Mouse (Mus musculus): Measurements from ENCODE around the gene Trpc3. TPM values are rescaled to one million over a fixed set of nuclear protein-coding genes. Genes with fewer than 3 reads are reported as not detected.
A peak's percentile ranks its signal among the peaks of the same experiment; 100 is the strongest.
"Not testable (repeated sequence)": the region's sequence is repeated elsewhere in the genome, so short reads cannot be mapped to it uniquely, and the experiment has no call there.

Trpc3 gene
- polyA plus RNA-seq, 1 experiment from 2014 or later: 2.1 TPM

GRCm38 (mm10) chr3:36605894-36606783 is 83.8 kb downstream of the Trpc3 start:
- no peak for DNase-seq (ENCODE audit: low read depth, low spot score)
- no peak for ATAC-seq
- in situ Hi-C loops (cut with MboI; ENCODE audit: low pct_unique_long_range_greater_than_20kb): no loop called here
- ChIA-PET POLR2A (interaction anchor here (0.9 kb wide), 1 partner anchor 215 kb away, joined by 3 read pairs; no protein-coding TSS in a partner anchor), CTCF (interaction anchor here (1.1 to 1.2 kb wide), 2 partner anchors 12 to 35 kb away, joined by 3 to 5 read pairs; no protein-coding TSS in a partner anchor)
- TF ChIP-seq CTCF (IDR thresholded peaks at IDR 0.05): no peak
- no peaks in the 10 kb centered on the region for H3K27me3 ChIP-seq

GRCm38 (mm10) chr3:36599773-36600172 is 90.2 kb downstream of the Trpc3 start:
- in situ Hi-C loops (cut with MboI; ENCODE audit: low pct_unique_long_range_greater_than_20kb); H3K27me3 ChIP-seq; CTCF ChIA-PET; DNase-seq (ENCODE audit: low read depth, low spot score); POLR2A ChIA-PET; ATAC-seq: not testable (repeated sequence)
- TF ChIP-seq CTCF (IDR thresholded peaks at IDR 0.05): peak; percentile 35

GRCm38 (mm10) chr3:36598811-36599210 is 91.2 kb downstream of the Trpc3 start:
- ATAC-seq (no peak), DNase-seq (ENCODE audit: low read depth, low spot score) (no peak)
- no peak for TF ChIP-seq CTCF (IDR thresholded peaks at IDR 0.05)
- POLR2A ChIA-PET: interaction anchor here (0.6 kb wide), 1 partner anchor 10 kb away, joined by 3 read pairs; no protein-coding TSS in a partner anchor
- no peaks in the 10 kb centered on the region for H3K27me3 ChIP-seq
- in situ Hi-C loops (cut with MboI; ENCODE audit: low pct_unique_long_range_greater_than_20kb): no loop called here
- CTCF ChIA-PET: no interaction called here

GRCm38 (mm10) chr3:36571827-36572378 is 118.1 kb downstream of the Trpc3 start, which contains the start of gene Ccna2:
Gene Ccna2 (minus strand): TSS chr3:36572150.
- in situ Hi-C loops (cut with MboI; ENCODE audit: low pct_unique_long_range_greater_than_20kb): no loop called here
- POLR2A ChIA-PET: interaction anchor here (1.2 kb wide), 1 partner anchor 14 kb away, joined by 3 read pairs; no protein-coding TSS in a partner anchor
- peak; percentile 98 for DNase-seq (ENCODE audit: low read depth, low spot score)
- CTCF ChIA-PET: interaction anchor here (0.9 to 2.0 kb wide), 14 partner anchors 9 to 883 kb away, joined by 3 to 8 read pairs (median 3); no protein-coding TSS in a partner anchor
- ATAC-seq: peak; percentile 100
- H3K27me3 ChIP-seq: peaks cover 3% of the 10 kb centered on the region
- peak; percentile 96 for TF ChIP-seq CTCF (IDR thresholded peaks at IDR 0.05)

GRCm38 (mm10) chr3:36571361-36571826 is 118.6 kb downstream of the Trpc3 start:
- peak; percentile 7 for ATAC-seq
- TF ChIP-seq CTCF (IDR thresholded peaks at IDR 0.05): no peak
- CTCF ChIA-PET: interaction anchor here (1.0 to 2.0 kb wide), 10 partner anchors 9 to 883 kb away, joined by 3 to 8 read pairs (median 4); no protein-coding TSS in a partner anchor
- H3K27me3 ChIP-seq: peaks cover 3% of the 10 kb centered on the region
- POLR2A ChIA-PET: interaction anchor here (1.2 kb wide), 1 partner anchor 13 kb away, joined by 3 read pairs; no protein-coding TSS in a partner anchor
- no peak for DNase-seq (ENCODE audit: low read depth, low spot score)
- in situ Hi-C loops (cut with MboI; ENCODE audit: low pct_unique_long_range_greater_than_20kb): no loop called here

Other genes with a start within 250 kb of the Trpc3 start
- 987 TPM for gene Anxa5, start 214.3 kb downstream of the Trpc3 start, polyA plus RNA-seq (2021)
- gene 1810062G17Rik, start 214.2 kb downstream of the Trpc3 start, polyA plus RNA-seq (2021): 1.2 TPM
- not detected for gene Gm11549, start 168.4 kb downstream of the Trpc3 start, polyA plus RNA-seq (2021)
- 64.6 TPM for gene Exosc9, start 137.6 kb downstream of the Trpc3 start, polyA plus RNA-seq (2021)
- 114 TPM for gene Ccna2, start 118.0 kb downstream of the Trpc3 start, polyA plus RNA-seq (2021)
- 12.3 TPM for gene Bbs7, start 76.7 kb downstream of the Trpc3 start, polyA plus RNA-seq (2021)
- 37.7 TPM for gene 4932438A13Rik, start 172.9 kb upstream of the Trpc3 start, polyA plus RNA-seq (2021)

Data from Patski (cell line).